Mouse (Mus musculus): Measurements from ENCODE around the gene Rag2. TPM values are rescaled to one million over a fixed set of nuclear protein-coding genes. Genes with fewer than 3 reads are reported as not detected.

Rag2 gene
- polyA plus RNA-seq, 1 experiment, result not detected

GRCm38 (mm10) chr2:101649114-101649671 lies 24.7 kb downstream of the Rag2 start, which contains the start of the genes Rag1 and B230118H07Rik:
Gene Rag1, minus strand, starts transcription at chr2:101649501.
Gene B230118H07Rik, minus strand, starts transcription at chr2:101649532.
- peaks cover 2% of the 10 kb centered on the region; the same call in 1 of the 2 replicates for H3K4me1 ChIP-seq (ENCODE audit: control insufficient read depth, insufficient read depth, low read length)
- no peak within 1 kb of the TSS for H3K27ac ChIP-seq (ENCODE audit: insufficient read depth, low read length)
- no peak for TF ChIP-seq POLR2A (IDR thresholded peaks at IDR 0.05; ENCODE audit: extremely low read depth, insufficient read depth, low read length)
- no peak within 1 kb of the TSS for H3K4me3 ChIP-seq (ENCODE audit: insufficient read depth, low read length)

GRCm38 (mm10) chr2:101650446-101650845 lies 25.9 kb downstream of the Rag2 start:
- Histone ChIP-seq H3K27ac (ENCODE audit: insufficient read depth, low read length) (no peak overlapping the region), H3K4me3 (ENCODE audit: insufficient read depth, low read length) (no peak overlapping the region), H3K4me1 (ENCODE audit: control insufficient read depth, insufficient read depth, low read length) (peaks cover 2% of the 10 kb centered on the region; the same call in 1 of the 2 replicates)
- TF ChIP-seq POLR2A (IDR thresholded peaks at IDR 0.05; ENCODE audit: extremely low read depth, insufficient read depth, low read length), result no peak
- TF ChIP-seq CTCF (IDR thresholded peaks at IDR 0.05; ENCODE audit: extremely low read depth, insufficient read depth, low read length), result no peak

GRCm38 (mm10) chr2:101652204-101652920 lies 27.8 kb downstream of the Rag2 start:
- Histone ChIP-seq H3K4me1 (ENCODE audit: control insufficient read depth, insufficient read depth, low read length) (peaks cover 2% of the 10 kb centered on the region; the same call in 1 of the 2 replicates), H3K27ac (ENCODE audit: insufficient read depth, low read length) (no peak overlapping the region), H3K4me3 (ENCODE audit: insufficient read depth, low read length) (peak overlapping the region; percentile 44)
- TF ChIP-seq POLR2A (IDR thresholded peaks at IDR 0.05; ENCODE audit: extremely low read depth, insufficient read depth, low read length), result no peak
- no peak for TF ChIP-seq CTCF (IDR thresholded peaks at IDR 0.05; ENCODE audit: extremely low read depth, insufficient read depth, low read length)

GRCm38 (mm10) chr2:101652921-101653597 lies 28.5 kb downstream of the Rag2 start:
- Histone ChIP-seq H3K4me1 (ENCODE audit: control insufficient read depth, insufficient read depth, low read length) (peaks cover 2% of the 10 kb centered on the region; the same call in 1 of the 2 replicates), H3K27ac (ENCODE audit: insufficient read depth, low read length) (no peak overlapping the region), H3K4me3 (ENCODE audit: insufficient read depth, low read length) (peak overlapping the region; percentile 44)
- TF ChIP-seq POLR2A (IDR thresholded peaks at IDR 0.05; ENCODE audit: extremely low read depth, insufficient read depth, low read length) (no peak), CTCF (IDR thresholded peaks at IDR 0.05; ENCODE audit: extremely low read depth, insufficient read depth, low read length) (peak; percentile 78)

- no peaks in the 10 kb centered on the region for H3K4me1 ChIP-seq (ENCODE audit: control insufficient read depth, insufficient read depth, low read length)
- H3K27ac ChIP-seq (ENCODE audit: insufficient read depth, low read length), result no peak overlapping the region
- TF ChIP-seq POLR2A (IDR thresholded peaks at IDR 0.05; ENCODE audit: extremely low read depth, insufficient read depth, low read length), result no peak
- TF ChIP-seq CTCF (IDR thresholded peaks at IDR 0.05; ENCODE audit: extremely low read depth, insufficient read depth, low read length), result no peak
- H3K4me3 ChIP-seq (ENCODE audit: insufficient read depth, low read length), result no peak overlapping the region
These were observed 36.0 kb downstream of the Rag2 start for GRCm38 (mm10) chr2:101660536-101660935.

GRCm38 (mm10) chr2:101665058-101665702 lies 40.7 kb downstream of the Rag2 start:
- no peak overlapping the region for H3K27ac ChIP-seq (ENCODE audit: insufficient read depth, low read length)
- H3K4me1 ChIP-seq (ENCODE audit: control insufficient read depth, insufficient read depth, low read length), result no peaks in the 10 kb centered on the region
- no peak for TF ChIP-seq POLR2A (IDR thresholded peaks at IDR 0.05; ENCODE audit: extremely low read depth, insufficient read depth, low read length)
- peak; percentile 90 for TF ChIP-seq CTCF (IDR thresholded peaks at IDR 0.05; ENCODE audit: extremely low read depth, insufficient read depth, low read length)
- H3K4me3 ChIP-seq (ENCODE audit: insufficient read depth, low read length), result no peak overlapping the region

DNA sequence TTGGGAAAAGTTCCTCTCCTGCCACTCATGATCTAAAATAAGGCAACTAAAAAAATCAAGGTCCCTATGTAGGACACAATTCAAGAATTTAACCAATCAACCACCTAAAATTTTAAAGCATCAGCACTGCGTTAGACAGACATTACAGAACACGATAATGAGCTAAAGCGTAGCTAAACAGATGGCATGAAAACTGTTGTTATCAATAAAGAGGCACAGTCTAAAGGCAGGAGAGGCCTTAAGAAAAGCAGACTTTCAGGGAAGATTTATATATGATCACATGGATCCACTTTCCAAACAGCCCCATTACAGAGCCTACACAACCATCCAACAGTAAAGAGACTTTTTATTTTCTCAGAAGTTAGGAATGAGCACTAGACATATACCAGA lies 41.2 kb downstream of the Rag2 start:
- TF ChIP-seq POLR2A (IDR thresholded peaks at IDR 0.05; ENCODE audit: extremely low read depth, insufficient read depth, low read length), result no peak
- TF ChIP-seq CTCF (IDR thresholded peaks at IDR 0.05; ENCODE audit: extremely low read depth, insufficient read depth, low read length), result no peak
- Histone ChIP-seq H3K27ac (ENCODE audit: insufficient read depth, low read length) (no peak overlapping the region), H3K4me1 (ENCODE audit: control insufficient read depth, insufficient read depth, low read length) (no peaks in the 10 kb centered on the region), H3K4me3 (ENCODE audit: insufficient read depth, low read length) (no peak overlapping the region)

GRCm38 (mm10) chr2:101668751-101669150 lies 44.2 kb downstream of the Rag2 start:
- TF ChIP-seq POLR2A (IDR thresholded peaks at IDR 0.05; ENCODE audit: extremely low read depth, insufficient read depth, low read length) (no peak), CTCF (IDR thresholded peaks at IDR 0.05; ENCODE audit: extremely low read depth, insufficient read depth, low read length) (no peak)
- no peak overlapping the region for H3K4me3 ChIP-seq (ENCODE audit: insufficient read depth, low read length)
- no peaks in the 10 kb centered on the region for H3K4me1 ChIP-seq (ENCODE audit: control insufficient read depth, insufficient read depth, low read length)
- H3K27ac ChIP-seq (ENCODE audit: insufficient read depth, low read length), result no peak overlapping the region

- H3K27ac ChIP-seq (ENCODE audit: insufficient read depth, low read length), result no peak overlapping the region
- no peak overlapping the region for H3K4me3 ChIP-seq (ENCODE audit: insufficient read depth, low read length)
- no peaks in the 10 kb centered on the region; the same call in 1 of the 2 replicates for H3K4me1 ChIP-seq (ENCODE audit: control insufficient read depth, insufficient read depth, low read length)
- TF ChIP-seq CTCF (IDR thresholded peaks at IDR 0.05; ENCODE audit: extremely low read depth, insufficient read depth, low read length) (no peak), POLR2A (IDR thresholded peaks at IDR 0.05; ENCODE audit: extremely low read depth, insufficient read depth, low read length) (no peak)
These were observed 49.0 kb downstream of the Rag2 start for GRCm38 (mm10) chr2:101673547-101673946.

All from cortical plate, adult 2 months (tissue).